Mouse (Mus musculus) ES-E14 (cell line): ENCODE data around the gene Itsn1. TPM values are rescaled to one million over a fixed set of nuclear protein-coding genes. Genes with fewer than 3 reads are reported as not detected.

Source experiments
- DNase-seq: peaks from one replicate; pipeline ENCODE4 v3.0.0-alpha.2; 2013; ENCODE audit warnings: low read depth, low spot score
- H3K27ac ChIP-seq: 2 replicates; pipeline ENCODE4 v1.5.1; 2012; ENCODE audit warnings: low read depth, mild to moderate bottlenecking, low read length, moderate library complexity, mixed read lengths; ENCODE audit not compliant: poor library complexity, insufficient read depth, severe bottlenecking
- H3K36me3 ChIP-seq: 2 replicates; pipeline ENCODE4 v1.6.1; 2012; ENCODE audit warnings: mild to moderate bottlenecking, low read length, moderate library complexity, mixed read lengths; ENCODE audit not compliant: control insufficient read depth, poor library complexity, insufficient read depth, severe bottlenecking
- H3K4me1 ChIP-seq, 2 experiments: fragments of 150-350 bp in 1 of 2; sonication (generic) in 1 of 2; 2 replicates each; pipeline ENCODE4 v1.6.1; 2012; ENCODE audit warnings: low read length in 2 of 2, mild to moderate bottlenecking in 1 of 2, mixed read lengths in 1 of 2; ENCODE audit not compliant: control insufficient read depth in 2 of 2, insufficient read depth in 2 of 2, poor library complexity in 1 of 2
- H3K4me3 ChIP-seq, 2 experiments: fragments of 150-350 bp in 1 of 2; sonication (generic) in 1 of 2; 2 replicates each; pipeline ENCODE4 v1.5.1; 2012; ENCODE audit warnings: low read length in 2 of 2, low read depth in 1 of 2, mild to moderate bottlenecking in 1 of 2, mixed read lengths in 1 of 2; ENCODE audit not compliant: insufficient read depth in 1 of 2, poor library complexity in 1 of 2, severe bottlenecking in 1 of 2
- H3K9ac ChIP-seq: 2 replicates; pipeline ENCODE4 v1.6.1; 2012; ENCODE audit warnings: low read depth, mild to moderate bottlenecking, low read length, mixed read lengths; ENCODE audit not compliant: poor library complexity, insufficient read depth, severe bottlenecking
- H3K9me3 ChIP-seq: fragments of 150-350 bp; sonication (generic); 2 replicates; pipeline ENCODE4 v1.6.1; 2012; ENCODE audit warnings: low read depth, mild to moderate bottlenecking, low read length; ENCODE audit not compliant: control insufficient read depth, insufficient read depth
- CHD2 ChIP-seq: IDR thresholded peaks from 2 replicates; pipeline ENCODE4 v1.6.1; 2014; ENCODE audit warnings: mild to moderate bottlenecking, low read depth, low read length, inconsistent platforms
- HCFC1 ChIP-seq: IDR thresholded peaks from 2 replicates; pipeline ENCODE4 v1.6.1; 2012; ENCODE audit warnings: low read length, inconsistent platforms, borderline replicate concordance; ENCODE audit not compliant: insufficient read depth
- MAFK ChIP-seq: IDR thresholded peaks from 2 replicates; pipeline ENCODE4 v1.6.1; 2014; ENCODE audit warnings: mild to moderate bottlenecking, low read depth, low read length, inconsistent platforms; ENCODE audit not compliant: insufficient read depth
- ZC3H11A ChIP-seq: IDR thresholded peaks from 2 replicates; pipeline ENCODE4 v1.6.1; 2012; ENCODE audit warnings: low read depth, mild to moderate bottlenecking, inconsistent platforms, low read length, borderline replicate concordance
- ZNF384 ChIP-seq: IDR thresholded peaks from 2 replicates; pipeline ENCODE4 v1.6.1; 2012; ENCODE audit warnings: low read depth, low read length, inconsistent platforms
- in situ Hi-C, 2 experiments: fragments of 600-800 bp; cut with MboI; formaldehyde crosslinking; loops; one replicate each; pipeline ENCODE4 v1.15.1; 2025; ENCODE audit warnings: low sequenced_read_pairs in 2 of 2, inconsistent platforms in 1 of 2; ENCODE audit not compliant: unreplicated experiment in 2 of 2
- total RNA-seq: library from RNA; depleted of rRNA; stranded (reverse); fragments of 300-350 nt; gene quantifications from 2 replicates; pipeline ENCODE4 v1.2.3, GENCODE M21; 2012

Itsn1 gene
- total RNA-seq, 1 experiment = 28.6 TPM

GRCm38 (mm10) chr16:91870158-91870582, 141.1 kb downstream of the Itsn1 start:
- Histone ChIP-seq H3K36me3 (peaks cover 7% of the 10 kb centered on the region; the same call in 1 of the 2 replicates), H3K9ac (no peak overlapping the region), H3K9me3 (no peaks in the 10 kb centered on the region), H3K4me1 (peaks cover 0 to 4% of the 10 kb centered on the region in 2 experiments; a peak in 1 of 4 replicates), H3K27ac (no peak overlapping the region), H3K4me3 (no peak overlapping the region)
- TF ChIP-seq HCFC1 (no peak), ZC3H11A (no peak), MAFK (no peak), ZNF384 (no peak), CHD2 (no peak)
- no peak for DNase-seq
- in situ Hi-C loops = no loop called here

GRCm38 (mm10) chr16:91871188-91871587, 142.1 kb downstream of the Itsn1 start:
- no peak for DNase-seq
- no peak overlapping the region for H3K4me3 ChIP-seq
- H3K36me3 ChIP-seq = peaks cover 7% of the 10 kb centered on the region; the same call in 1 of the 2 replicates
- H3K4me1 ChIP-seq = peaks cover 0 to 4% of the 10 kb centered on the region in 2 experiments; a peak in 1 of 4 replicates
- in situ Hi-C loops = no loop called here
- no peak for TF ChIP-seq CHD2
- no peak for TF ChIP-seq MAFK
- no peak for TF ChIP-seq ZC3H11A
- no peak for TF ChIP-seq HCFC1
- TF ChIP-seq ZNF384 = no peak
- H3K9me3 ChIP-seq = no peaks in the 10 kb centered on the region
- H3K9ac ChIP-seq = no peak overlapping the region
- H3K27ac ChIP-seq = no peak overlapping the region

- H3K27ac ChIP-seq = no peak overlapping the region
- no peak overlapping the region for H3K9ac ChIP-seq
- in situ Hi-C loops = no loop called here
- no peak overlapping the region for H3K4me3 ChIP-seq
- DNase-seq = no peak
- TF ChIP-seq MAFK (no peak), CHD2 (no peak), ZC3H11A (no peak), HCFC1 (no peak), ZNF384 (no peak)
- H3K4me1 ChIP-seq = peaks cover 0 to 4% of the 10 kb centered on the region in 2 experiments; a peak in 1 of 4 replicates
- H3K36me3 ChIP-seq = peaks cover 7% of the 10 kb centered on the region; the same call in 1 of the 2 replicates
- no peaks in the 10 kb centered on the region for H3K9me3 ChIP-seq
Observed at GRCm38 (mm10) chr16:91873695-91874094, 144.6 kb downstream of the Itsn1 start.

- H3K36me3 ChIP-seq = peaks cover 1% of the 10 kb centered on the region; the same call in 1 of the 2 replicates
- no peak overlapping the region for H3K27ac ChIP-seq
- H3K4me1 ChIP-seq = peaks cover 0 to 2% of the 10 kb centered on the region in 2 experiments; a peak in 1 of 4 replicates
- no peak overlapping the region for H3K4me3 ChIP-seq
- H3K9me3 ChIP-seq = no peaks in the 10 kb centered on the region
- DNase-seq = no peak
- in situ Hi-C loops = no loop called here
- TF ChIP-seq CHD2 = no peak
- TF ChIP-seq ZC3H11A = no peak
- TF ChIP-seq ZNF384 = no peak
- TF ChIP-seq MAFK = no peak
- TF ChIP-seq HCFC1 = no peak
- no peak overlapping the region for H3K9ac ChIP-seq
Observed at GRCm38 (mm10) chr16:91875567-91876344, 146.7 kb downstream of the Itsn1 start.
